Mouse (Mus musculus) neutrophil, adult 5-6 weeks (primary cell): ENCODE measurements at regions not wholly inside any gene's neighbourhood (a gene's known extent, or its start where the extent isn't known, plus 50 kb on each side); places are given as distances from the start of the nearest gene placed in this dataset.
A peak's percentile ranks its signal among the peaks of the same experiment; 100 is the strongest.
"Not testable (repeated sequence)": the region's sequence is repeated elsewhere in the genome, so short reads cannot be mapped to it uniquely, and the experiment has no call there.

ENCODE experiments used
- ATAC-seq: fragments of 151-379, 151-347 bp; 2 replicates; pipeline ENCODE4 v1.8.0; 2017; ENCODE audit warnings: mild to moderate bottlenecking, moderate TSS enrichment; ENCODE audit not compliant: insufficient number of reproducible peaks, poor library complexity, low FRiP score, severe bottlenecking; ENCODE audit errors: extremely low read depth

DNA sequence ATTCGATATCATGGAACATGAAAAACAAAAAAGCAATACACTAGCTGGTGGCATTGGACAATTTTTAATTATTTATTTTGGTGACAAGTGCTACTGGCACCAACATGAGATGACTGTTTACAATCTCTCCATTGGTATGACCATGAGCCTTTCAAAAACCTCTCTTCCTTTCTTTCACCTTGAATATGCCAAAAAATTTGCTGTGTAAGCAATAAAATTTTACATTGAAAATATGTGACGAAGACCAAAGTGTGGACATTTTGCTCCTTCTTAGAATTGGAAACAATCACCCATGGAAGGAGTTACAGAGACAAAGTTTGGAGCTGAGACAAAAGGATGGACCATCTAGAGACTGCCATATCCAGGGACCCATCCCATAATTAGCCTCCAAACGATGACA, 83.4 kb upstream of the Gm49339 start:
- not testable (repeated sequence) for ATAC-seq

DNA sequence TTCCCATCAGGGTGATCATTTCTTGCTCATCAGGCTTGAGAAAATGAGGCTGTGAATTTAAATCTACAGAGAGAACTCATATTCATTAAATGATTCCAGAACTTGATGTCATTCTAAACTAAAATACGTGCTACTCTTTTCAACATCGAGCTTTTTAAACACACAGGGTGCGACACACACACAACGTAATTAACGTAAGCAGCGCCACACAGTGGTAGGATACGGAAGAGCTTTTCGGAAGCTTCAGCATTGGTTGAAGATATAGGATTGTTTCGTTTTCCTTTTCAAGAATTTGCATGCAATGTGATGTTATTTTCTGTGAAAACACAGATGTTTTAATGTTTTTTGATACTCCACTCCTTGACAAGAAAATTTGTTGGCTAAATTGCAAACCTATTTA, 75.3 kb upstream of the Gm49339 start:
- peak; percentile 97 for ATAC-seq

DNA sequence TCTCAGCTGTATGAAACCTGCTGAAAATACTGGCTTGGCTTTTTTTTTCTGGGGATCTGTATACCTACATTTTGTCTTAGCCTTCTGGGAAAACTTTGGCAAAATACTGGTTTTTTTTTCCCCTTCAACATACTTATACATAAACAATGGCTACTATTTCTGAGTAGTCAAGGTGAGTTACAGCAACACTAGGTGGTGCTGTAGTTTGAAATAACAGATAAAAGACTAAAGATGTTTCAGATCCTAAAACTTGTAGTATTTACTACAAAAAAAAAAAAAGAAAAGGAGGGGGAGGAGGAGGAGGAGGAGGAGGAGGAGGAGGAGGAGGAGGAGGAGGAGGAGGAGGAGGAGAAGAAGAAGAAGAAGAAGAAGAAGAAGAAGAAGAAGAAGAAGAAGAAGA, 67.6 kb upstream of the Gm49339 start:
- 0 out of 2 replicates have a peak, but pooled peaks have one; percentile 24 for ATAC-seq

DNA sequence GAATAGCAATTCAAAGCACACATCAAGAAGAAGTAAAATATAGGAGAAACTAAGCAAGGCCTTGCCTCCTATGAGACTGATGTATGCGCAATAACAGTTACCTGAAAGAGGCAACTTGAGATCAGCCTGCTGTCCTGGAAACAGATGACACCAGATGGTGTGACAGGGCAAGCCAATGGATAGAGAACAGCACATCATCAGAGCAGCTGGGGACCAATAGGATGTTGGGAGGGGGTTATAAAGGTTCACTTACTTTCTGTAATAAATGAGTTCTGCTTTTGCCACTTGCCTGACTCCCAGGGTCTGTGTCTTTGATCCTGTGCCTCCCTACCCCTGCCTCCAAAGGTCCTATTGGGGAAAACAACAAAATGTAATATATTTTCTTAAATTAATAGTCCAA, 65.9 kb upstream of the Gm49339 start:
- peak; percentile 97 for ATAC-seq

DNA sequence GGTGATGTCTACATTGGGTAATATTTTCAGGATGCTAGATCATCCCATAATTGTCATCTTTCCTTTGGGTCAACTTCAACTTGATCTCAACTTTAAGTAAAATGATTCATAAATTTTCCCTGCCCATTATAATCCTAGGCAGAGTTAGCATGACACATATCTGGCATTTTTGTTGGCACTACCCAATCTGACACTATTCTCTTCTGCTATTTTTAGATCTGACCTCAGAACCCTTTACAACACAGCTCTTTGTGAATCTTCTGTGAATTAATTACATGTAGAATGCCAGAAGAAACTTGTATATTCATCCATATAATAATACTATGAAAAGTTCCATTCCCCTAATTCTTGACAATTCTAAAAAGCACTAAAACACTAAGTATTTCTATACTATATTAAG, 63.7 kb upstream of the Gm49339 start:
- ATAC-seq: no peak

DNA sequence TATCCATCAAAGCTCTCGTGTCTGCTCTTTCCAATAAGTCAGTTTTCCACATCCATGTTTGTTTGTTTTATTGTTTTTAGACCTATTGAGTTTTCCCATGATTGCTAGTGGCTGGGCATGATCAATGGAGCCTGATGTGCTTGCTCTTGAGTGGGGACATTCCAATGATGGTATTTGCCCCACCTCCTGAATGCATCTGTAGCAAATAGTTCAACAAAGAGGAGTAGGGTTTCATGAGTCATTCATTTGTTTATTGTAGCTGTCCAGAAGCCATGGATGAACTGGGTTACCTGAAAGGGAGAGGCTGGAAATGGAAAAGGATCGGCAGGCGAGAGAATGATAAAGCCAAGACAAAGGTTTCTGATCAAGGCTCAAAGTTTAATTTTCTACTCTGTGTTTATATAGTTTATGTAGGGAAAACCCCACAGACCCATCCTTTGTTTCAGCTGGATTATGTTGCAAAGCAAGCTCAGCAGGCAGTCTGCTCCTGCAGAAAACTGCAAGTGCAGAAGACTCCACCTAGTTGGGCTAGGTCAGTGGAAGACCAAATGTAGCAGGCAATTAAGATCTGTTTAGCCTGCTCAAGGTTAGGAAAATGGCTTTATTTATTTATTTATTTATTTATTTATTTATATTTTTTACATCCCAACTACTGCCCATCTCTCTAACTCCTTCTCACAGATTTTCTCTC, 63.0 kb upstream of the Gm49339 start:
- ATAC-seq: no peak

DNA sequence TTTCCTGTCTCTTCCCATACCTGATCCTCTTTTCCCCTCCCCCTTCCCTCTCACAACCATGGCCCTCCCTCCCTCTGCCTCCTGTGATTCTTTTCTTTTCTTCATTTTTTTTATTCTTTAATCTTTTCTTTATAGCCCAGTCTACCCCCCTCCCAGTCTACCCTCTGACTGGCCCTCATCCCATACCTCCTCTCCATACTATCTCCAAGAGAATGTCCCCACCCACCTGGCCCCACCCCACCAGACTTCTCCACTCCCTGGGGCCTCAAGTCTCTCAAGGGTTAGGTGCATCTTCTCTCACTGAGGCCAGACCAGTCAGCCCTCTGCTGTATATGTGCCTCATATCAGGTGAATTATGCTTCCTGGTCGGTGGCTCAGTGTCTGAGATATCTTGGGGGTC, 61.9 kb upstream of the Gm49339 start:
- ATAC-seq: no peak

DNA sequence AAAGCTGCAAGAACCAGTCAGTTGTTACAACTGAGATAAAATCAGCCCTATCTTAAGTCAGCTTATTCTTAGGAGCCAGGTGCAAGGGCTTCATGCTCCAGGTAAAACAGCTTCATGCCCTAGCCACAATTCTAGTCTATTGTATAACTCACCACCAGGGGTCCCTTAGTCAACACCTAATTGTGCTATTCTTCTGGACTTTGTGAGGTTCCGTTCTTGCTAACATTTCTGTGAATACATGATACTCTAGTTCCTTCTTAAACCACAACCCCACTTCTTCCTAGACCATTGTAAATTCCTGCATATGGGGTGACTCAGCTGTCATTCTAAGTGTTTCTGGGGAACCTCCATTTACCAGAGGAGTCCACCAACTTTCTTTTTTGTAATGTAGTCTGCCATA, 57.9 kb upstream of the Gm49339 start:
- ATAC-seq: peak; percentile 85
